Mouse (Mus musculus) Patski (cell line): Measurements from ENCODE around the gene Rad23b. TPM values are rescaled to one million over a fixed set of nuclear protein-coding genes. Genes with fewer than 3 reads are reported as not detected.

Experiments
- ATAC-seq: fragments of 100-300 bp; one replicate; pipeline ENCODE4 v1.8.0; 2021
- CTCF ChIA-PET: fragments of 350-600 bp; sonication (Branson Sonifier 250); formaldehyde crosslinking; loops from one replicate; lab custom pipeline; 2022; ENCODE audit warnings: inconsistent platforms; lab: Charles Lee
- POLR2A ChIA-PET: fragments of 350-600 bp; sonication (Branson Sonifier 250); formaldehyde crosslinking; loops from one replicate; lab custom pipeline; 2022; ENCODE audit warnings: antibody characterized with exemption, inconsistent platforms; lab: Charles Lee
- DNase-seq: peaks from one replicate; pipeline ENCODE4 v3.0.0-alpha.2; 2011; ENCODE audit warnings: low read depth, low spot score
- H3K27me3 ChIP-seq: fragments of 371-371 bp; one replicate; pipeline ENCODE4 v1.5.1; 2021
- CTCF ChIP-seq: fragments of 100-300 bp; IDR thresholded peaks from one replicate; pipeline ENCODE4 v1.5.1; 2021
- in situ Hi-C: fragments of 300-500 bp; cut with MboI; formaldehyde crosslinking; loops from 3 replicates; pipeline ENCODE4 v1.11.1; 2018; ENCODE audit warnings: low pct_unique_long_range_greater_than_20kb, mixed read lengths
- polyA plus RNA-seq: library from polyadenylated mRNA; unstranded; gene quantifications from one replicate; pipeline ENCODE4 v1.2.3, GENCODE M21; 2021

Gene Rad23b
- polyA plus RNA-seq, 1 experiment from 2014 or later, result 133 TPM

DNA sequence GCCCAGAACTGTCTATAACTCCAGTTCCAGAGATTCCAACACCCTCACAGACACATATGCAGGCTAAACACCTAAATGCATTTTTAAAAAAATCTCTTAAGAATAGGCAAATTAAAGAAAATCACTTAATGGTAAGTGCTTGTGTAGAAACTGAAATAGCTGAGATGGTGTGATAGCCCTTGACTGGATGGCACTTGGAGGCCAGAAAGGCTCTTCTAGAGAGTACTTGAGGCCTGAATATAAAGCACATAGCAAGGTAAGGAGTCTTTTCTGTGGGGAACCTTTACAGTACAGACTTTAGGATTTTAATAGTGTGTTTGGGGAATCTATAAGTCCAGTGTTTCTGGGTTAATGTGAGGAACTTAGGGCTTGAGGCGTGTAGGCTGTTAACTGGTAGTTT lies 4.2 kb downstream of the Rad23b start:
- in situ Hi-C loops, result no loop called here
- no peak for TF ChIP-seq CTCF
- CTCF ChIA-PET, result interaction anchor here (1.3 to 1.7 kb wide), 2 partner anchors 9 to 26 kb away, joined by 3 to 5 read pairs; no protein-coding TSS in a partner anchor
- POLR2A ChIA-PET, result no interaction called here
- no peak for DNase-seq
- H3K27me3 ChIP-seq, result no peaks in the 10 kb centered on the region
- no peak for ATAC-seq

DNA sequence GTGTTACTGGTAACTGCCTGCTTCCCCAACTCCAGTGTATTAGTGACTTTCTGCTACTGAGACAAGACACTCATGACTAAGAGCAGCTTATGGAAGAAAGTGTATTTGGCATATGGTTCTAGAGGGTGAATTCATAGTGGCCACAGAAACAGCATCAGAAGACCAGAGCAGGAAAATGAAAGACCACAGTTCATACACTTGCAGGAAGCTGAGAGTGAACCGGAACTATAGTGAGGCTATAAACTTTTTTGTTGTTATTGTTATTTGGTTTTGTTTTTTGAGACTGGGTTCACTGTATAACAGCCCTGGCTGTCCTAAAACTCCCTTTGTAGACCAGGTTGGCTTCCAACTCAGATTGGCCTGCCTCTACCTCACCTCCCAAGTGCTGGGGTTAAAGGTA lies 6.0 kb downstream of the Rad23b start:
- in situ Hi-C loops, result no loop called here
- ChIA-PET CTCF (interaction anchor here (0.9 kb wide), 1 partner anchor 14 kb away, joined by 3 read pairs; no protein-coding TSS in a partner anchor), POLR2A (no interaction called here)
- ATAC-seq, result no peak
- no peaks in the 10 kb centered on the region for H3K27me3 ChIP-seq
- no peak for DNase-seq
- no peak for TF ChIP-seq CTCF

DNA sequence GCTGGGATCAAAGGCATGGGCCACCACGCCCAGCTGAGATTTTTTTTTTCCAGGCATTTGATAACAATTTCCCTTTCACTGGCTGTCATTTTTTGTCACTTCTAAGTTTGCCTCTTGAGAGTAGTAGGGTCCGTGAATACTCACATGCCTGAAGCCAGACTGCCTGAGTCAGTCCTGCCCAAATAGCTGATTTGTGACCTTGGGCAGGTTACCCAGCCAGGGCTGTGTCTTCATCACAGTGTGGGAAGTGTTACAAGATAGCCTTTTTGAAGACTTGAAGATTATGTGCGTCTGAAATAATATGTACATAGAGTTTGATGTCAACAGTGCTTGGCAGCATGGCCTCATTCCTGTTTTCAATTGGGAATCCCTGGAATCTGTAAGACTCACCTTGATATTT lies 6.9 kb downstream of the Rad23b start:
- ChIA-PET CTCF (no interaction called here), POLR2A (no interaction called here)
- TF ChIP-seq CTCF, result no peak
- no peak for ATAC-seq
- no peaks in the 10 kb centered on the region for H3K27me3 ChIP-seq
- in situ Hi-C loops, result no loop called here
- no peak for DNase-seq

DNA sequence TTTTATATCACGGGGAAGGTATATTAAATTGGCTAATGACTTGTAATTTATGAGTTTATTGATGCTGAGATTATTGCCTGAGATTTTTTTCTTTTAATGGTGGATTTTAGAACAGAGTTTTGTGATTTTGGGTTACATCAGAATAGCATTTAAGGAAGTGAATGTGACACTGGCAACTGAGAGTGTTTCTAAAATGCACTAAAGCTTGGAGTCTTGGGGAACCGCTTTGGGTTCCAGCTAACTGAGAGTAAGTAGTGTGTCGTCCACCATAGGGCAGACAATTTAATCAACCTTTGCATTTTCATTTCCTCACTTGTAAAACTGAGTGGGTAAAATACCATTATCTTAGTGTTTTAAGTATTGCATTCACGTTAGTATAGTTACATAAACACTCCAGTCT lies 14.0 kb downstream of the Rad23b start:
- no peaks in the 10 kb centered on the region for H3K27me3 ChIP-seq
- no peak for TF ChIP-seq CTCF
- POLR2A ChIA-PET, result no interaction called here
- CTCF ChIA-PET, result interaction anchor here (0.9 kb wide), 1 partner anchor 70 kb away, joined by 3 read pairs; no protein-coding TSS in a partner anchor
- ATAC-seq, result no peak
- no peak for DNase-seq
- in situ Hi-C loops, result no loop called here

DNA sequence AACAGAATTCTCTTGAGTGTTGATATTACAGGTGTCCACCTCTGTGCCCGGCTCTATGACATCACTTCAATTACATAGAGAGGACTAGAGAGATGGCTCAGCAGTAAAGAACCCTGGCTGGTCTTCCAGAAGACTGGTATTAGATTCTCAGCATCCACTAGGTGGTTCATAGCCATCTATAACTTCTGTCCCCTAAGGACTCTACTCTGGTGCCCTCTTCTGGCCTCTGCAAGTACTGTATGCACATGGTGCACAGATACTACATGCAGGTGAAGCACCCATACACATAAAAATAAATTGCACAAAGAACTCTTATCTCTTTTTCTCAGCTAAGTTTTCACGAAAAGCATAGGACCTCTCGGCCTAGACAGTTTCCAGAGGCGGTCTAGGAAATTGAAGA lies 14.5 kb downstream of the Rad23b start:
- CTCF ChIA-PET, result no interaction called here
- no peak for DNase-seq
- H3K27me3 ChIP-seq, result no peaks in the 10 kb centered on the region
- in situ Hi-C loops, result no loop called here
- POLR2A ChIA-PET, result no interaction called here
- peak; percentile 50 for TF ChIP-seq CTCF
- ATAC-seq, result no peak

DNA sequence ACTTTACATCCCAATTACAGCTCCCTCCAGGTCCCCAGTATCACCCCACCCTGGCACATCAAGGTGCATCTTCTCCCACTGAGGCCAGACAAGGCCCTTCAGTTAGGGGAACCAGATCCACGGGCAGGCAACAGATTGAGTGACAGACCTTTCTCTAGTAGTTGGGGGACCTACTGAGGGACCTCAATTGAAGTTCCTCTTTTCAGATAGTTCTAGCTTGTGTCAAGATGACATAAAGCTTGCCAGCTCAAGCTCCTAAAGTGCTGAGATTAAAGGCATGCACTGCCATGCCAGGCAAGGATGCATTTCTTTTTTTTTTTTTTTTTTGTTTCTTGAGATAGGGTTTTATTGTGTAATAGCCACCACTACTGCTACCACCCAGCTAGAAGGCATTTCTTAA lies 16.2 kb downstream of the Rad23b start:
- no peak for TF ChIP-seq CTCF
- CTCF ChIA-PET, result no interaction called here
- in situ Hi-C loops, result no loop called here
- POLR2A ChIA-PET, result no interaction called here
- no peak for ATAC-seq
- DNase-seq, result no peak
- H3K27me3 ChIP-seq, result no peaks in the 10 kb centered on the region

DNA sequence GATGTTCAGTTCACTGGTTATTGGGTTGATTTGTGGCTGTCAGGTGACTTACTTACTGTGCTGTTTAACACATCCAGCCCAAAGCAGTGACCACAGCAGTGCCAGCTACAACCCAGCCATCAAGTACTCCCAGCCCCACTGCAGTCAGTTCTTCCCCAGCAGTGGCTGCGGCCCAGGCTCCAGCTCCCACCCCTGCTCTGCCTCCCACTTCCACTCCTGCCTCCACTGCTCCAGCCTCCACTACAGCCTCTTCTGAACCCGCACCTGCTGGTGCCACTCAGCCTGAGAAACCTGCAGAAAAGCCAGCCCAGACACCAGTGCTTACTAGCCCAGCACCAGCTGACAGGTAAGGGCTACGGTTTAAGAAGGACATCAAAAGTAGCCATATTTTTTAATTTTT lies 20.3 kb downstream of the Rad23b start:
- TF ChIP-seq CTCF, result no peak
- in situ Hi-C loops, result no loop called here
- ATAC-seq (no peak), DNase-seq (no peak)
- CTCF ChIA-PET, result interaction anchor here (1.1 kb wide), 1 partner anchor 15 kb away, joined by 3 read pairs; no protein-coding TSS in a partner anchor
- H3K27me3 ChIP-seq, result no peaks in the 10 kb centered on the region
- POLR2A ChIA-PET, result no interaction called here

DNA sequence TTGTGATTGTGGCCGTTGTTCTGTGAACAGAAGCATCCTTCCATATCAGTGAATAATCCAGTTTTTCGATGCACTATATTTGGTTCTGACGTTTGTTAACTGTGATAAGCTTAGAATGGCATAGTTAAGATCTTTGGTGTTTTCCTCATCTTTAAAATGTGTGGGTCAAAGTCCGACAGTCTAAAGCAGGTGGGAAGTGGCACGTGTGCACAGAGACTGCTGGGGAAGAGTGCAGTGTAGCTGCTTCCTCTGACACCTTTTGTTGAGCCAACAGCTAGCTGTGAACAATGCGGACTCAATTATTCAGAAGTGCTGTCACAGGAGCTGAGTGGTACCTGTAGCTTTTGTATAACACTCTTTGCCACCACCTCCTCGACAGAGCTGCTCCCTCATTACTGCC lies 21.5 kb downstream of the Rad23b start:
- ATAC-seq (no peak), DNase-seq (no peak)
- in situ Hi-C loops, result no loop called here
- ChIA-PET POLR2A (interaction anchor here (0.6 kb wide), 1 partner anchor 75 kb away, joined by 3 read pairs; no protein-coding TSS in a partner anchor), CTCF (interaction anchor here (1.2 kb wide), 1 partner anchor 12 kb away, joined by 3 read pairs; no protein-coding TSS in a partner anchor)
- H3K27me3 ChIP-seq, result no peaks in the 10 kb centered on the region
- TF ChIP-seq CTCF, result no peak

DNA sequence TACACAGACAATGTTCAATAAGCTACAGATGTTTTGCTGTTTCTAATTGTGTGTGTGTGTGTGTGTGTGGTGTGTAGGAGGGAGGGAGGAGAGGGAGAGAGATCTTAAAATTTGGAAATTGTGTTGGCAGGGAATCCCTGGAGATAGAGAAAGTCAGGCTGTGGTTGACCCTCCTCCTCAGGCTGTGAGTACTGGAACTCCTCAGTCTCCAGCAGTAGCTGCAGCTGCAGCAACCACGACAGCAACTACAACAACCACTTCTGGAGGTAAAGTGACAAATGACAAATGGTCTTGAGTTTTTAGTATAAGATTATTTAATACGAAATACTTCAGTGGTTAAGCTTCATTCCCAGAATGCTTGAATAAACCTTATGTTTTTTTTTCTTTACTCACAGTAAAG lies 32.5 kb downstream of the Rad23b start:
- CTCF ChIA-PET, result interaction anchor here (0.8 kb wide), 1 partner anchor 30 kb away, joined by 3 read pairs; no protein-coding TSS in a partner anchor
- in situ Hi-C loops, result no loop called here
- DNase-seq (no peak), ATAC-seq (no peak)
- TF ChIP-seq CTCF, result no peak
- POLR2A ChIA-PET, result no interaction called here
- H3K27me3 ChIP-seq, result no peaks in the 10 kb centered on the region

DNA sequence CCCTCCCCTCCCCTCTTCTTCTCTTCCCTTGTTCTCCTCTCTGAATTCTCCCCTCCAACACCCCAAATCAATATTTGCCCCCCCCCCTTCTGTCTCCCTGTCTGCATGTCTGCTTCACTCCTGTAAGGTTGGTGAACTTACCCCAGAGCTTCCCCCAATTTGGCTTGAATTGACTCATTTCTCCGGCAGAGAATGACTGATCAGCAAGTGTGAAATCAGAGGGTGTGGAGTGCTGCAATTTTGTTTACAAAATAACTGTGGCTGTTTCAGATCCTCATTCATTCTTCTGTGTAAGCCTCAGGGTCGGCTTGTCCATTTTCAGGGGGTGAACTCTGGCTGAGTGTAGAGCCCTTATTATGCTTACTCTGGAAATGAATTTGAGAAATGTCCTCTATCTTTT lies 36.9 kb downstream of the Rad23b start:
- ATAC-seq (no peak), DNase-seq (no peak)
- ChIA-PET POLR2A (no interaction called here), CTCF (no interaction called here)
- no peaks in the 10 kb centered on the region for H3K27me3 ChIP-seq
- TF ChIP-seq CTCF, result no peak
- in situ Hi-C loops, result no loop called here

DNA sequence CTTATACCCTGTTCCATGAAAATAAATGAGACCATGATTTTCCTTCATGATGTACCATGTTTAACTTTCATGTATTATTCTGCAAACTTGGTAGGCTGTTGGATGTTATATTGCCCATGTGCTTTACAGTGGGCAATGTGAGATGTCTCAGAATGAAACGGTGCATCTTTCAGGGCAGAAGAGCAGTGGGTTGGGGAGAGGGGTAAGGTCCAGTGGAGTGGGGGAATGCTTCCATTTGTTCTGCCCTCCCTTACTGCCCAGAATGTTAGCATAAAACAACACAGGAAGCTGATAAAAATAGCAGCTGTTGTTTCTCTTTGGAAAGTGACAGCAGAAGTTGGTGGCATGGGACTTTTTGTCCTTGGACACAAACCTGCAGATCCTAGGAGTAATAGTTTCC lies 41.6 kb downstream of the Rad23b start:
- no peak for ATAC-seq
- no peak for DNase-seq
- no peak for TF ChIP-seq CTCF
- no peaks in the 10 kb centered on the region for H3K27me3 ChIP-seq
- ChIA-PET POLR2A (no interaction called here), CTCF (no interaction called here)
- in situ Hi-C loops, result no loop called here

DNA sequence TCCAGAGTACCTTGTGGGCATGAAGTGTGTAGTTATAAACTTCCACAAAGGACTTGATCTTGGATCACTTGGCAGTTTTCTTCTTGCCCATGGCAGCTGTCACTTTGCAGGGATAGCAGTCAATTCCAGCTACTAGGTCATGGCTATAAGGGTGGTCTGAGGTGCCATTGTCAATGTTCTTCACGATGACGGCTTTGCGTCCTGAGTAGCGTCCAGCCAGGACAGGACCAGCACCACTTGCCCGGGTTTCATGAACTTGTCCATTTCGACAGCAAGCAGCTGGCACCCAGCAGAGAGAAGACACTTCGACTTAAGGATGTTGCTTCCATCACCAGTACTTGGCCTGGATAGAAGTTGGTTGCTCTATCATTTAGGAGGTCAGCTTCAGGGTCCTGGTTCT lies 42.6 kb downstream of the Rad23b start:
- no peaks in the 10 kb centered on the region for H3K27me3 ChIP-seq
- no peak for ATAC-seq
- in situ Hi-C loops, result no loop called here
- POLR2A ChIA-PET, result no interaction called here
- CTCF ChIA-PET, result no interaction called here
- no peak for TF ChIP-seq CTCF
- DNase-seq, result no peak
